In genomic region chr11:79144741-79145140, GRCm38 (mm10) we compare ENCODE assay signal across 8 mouse cellular contexts. TPM values are rescaled to one million over a fixed set of nuclear protein-coding genes. Genes with fewer than 3 reads are reported as not detected.
DNase-seq lines count a peak whose midpoint lies in the region; ATAC-seq lines count a peak whose summit lies in the region.

No protein-coding gene starts in this region.

- no peaks in the 10 kb centered on the region for H3K36me3 ChIP-seq in erythroblast, embryonic 14.5 days (ENCODE audit: control insufficient read depth)
- H3K36me3 ChIP-seq in hindbrain, embryonic 10.5 days: no peaks in the 10 kb centered on the region

- H3K9me3 ChIP-seq in erythroblast, embryonic 14.5 days (ENCODE audit: control insufficient read depth, low read length): no peaks in the 10 kb centered on the region
- H3K9me3 ChIP-seq in hindbrain, embryonic 10.5 days: no peaks in the 10 kb centered on the region

- peaks cover 33% of the 10 kb centered on the region for H3K4me1 ChIP-seq in erythroblast, embryonic 14.5 days (ENCODE audit: control insufficient read depth)
- H3K4me1 ChIP-seq in hindbrain, embryonic 10.5 days (replicated peaks): peaks cover 54% of the 10 kb centered on the region

- peaks cover 19% of the 10 kb centered on the region for H3K27me3 ChIP-seq in erythroblast, embryonic 14.5 days (ENCODE audit: control insufficient read depth)
- no peaks in the 10 kb centered on the region for H3K27me3 ChIP-seq in hindbrain, embryonic 10.5 days (ENCODE audit: insufficient read depth, poor library complexity, severe bottlenecking)

- no peak overlapping the region; the same call in 1 of the 2 replicates for H3K27ac ChIP-seq in hindbrain, embryonic 10.5 days

- peak overlapping the region; percentile 81 for H3K4me3 ChIP-seq in erythroblast, embryonic 14.5 days (replicated peaks)
- H3K4me3 ChIP-seq in hindbrain, embryonic 10.5 days: peak overlapping the region; percentile 87

- ATAC-seq in erythroblast, adult 5-6 weeks (replicated peaks; ENCODE audit: low FRiP score, poor library complexity, severe bottlenecking): no peak
- ATAC-seq in erythroid progenitor cell, adult 5-6 weeks (replicated peaks; ENCODE audit: low FRiP score, poor library complexity, severe bottlenecking): no peak

- DNase-seq in adipocyte (ENCODE audit: low spot score): peak; percentile 56
- DNase-seq in hindbrain, embryonic 10.5 days (ENCODE audit: low spot score): no peak
- DNase-seq in lung, postnatal 36 days: peak; percentile 46
- DNase-seq in embryo, embryonic 10 days (ENCODE audit: low spot score): no peak
- DNase-seq in left cerebral cortex, postnatal 36 days (ENCODE audit: low spot score in 2 of 2): no peak

- 75% methylated on average over 1 of the region's 1 CpGs for WGBS in hindbrain, embryonic 10.5 days

- intact Hi-C loops in left cerebral cortex, postnatal 36 days (cut with DNase I): loop anchor here (5.0 kb wide), 1 partner anchor 38 kb away; no protein-coding TSS in a partner anchor

RNA-seq across cellular contexts. Expression of gene Ksr1, which starts 1.5 kb away (rescaled TPM):
- 4.0 and 4.4 TPM in 2 replicates for polyA plus RNA-seq in erythroblast, embryonic 14.5 days (2012)
- 4.2 and 6.3 TPM in 2 replicates for total RNA-seq in erythroblast, adult 5-6 weeks (2015; ENCODE audit: low replicate concordance)
- total RNA-seq in erythroblast, adult 5-6 weeks (2017; ENCODE audit: low replicate concordance): 7.2 and 21.1 TPM in 2 replicates
- 2.7 and 5.2 TPM in 2 replicates for polyA plus RNA-seq in hindbrain, embryonic 10.5 days (2016; fragmentation: Nextera tagmentation; extraction: Ambion mirVana)
- 10 to 100 TPM; 53.4 to 70.5 TPM for total RNA-seq in left cerebral cortex, postnatal 36 days (2021)
- 2.2 and 4.2 TPM in 2 replicates for total RNA-seq in erythroid progenitor cell, adult 5-6 weeks (2015; ENCODE audit: low replicate concordance)
- 0.51 and 1.5 TPM in 2 replicates for total RNA-seq in erythroid progenitor cell, adult 5-6 weeks (2017; ENCODE audit: low replicate concordance)

Comparison
In these comparisons a context has a peak if more than half of its experiments do, and no peak if none do; other contexts are left out.
1. DNase-seq: peak in adipocyte (single experiment) and lung, postnatal 36 days (single experiment); none in hindbrain, embryonic 10.5 days (single experiment), embryo, embryonic 10 days (single experiment) and left cerebral cortex, postnatal 36 days (0 of 2).